Mouse (Mus musculus) heart, embryonic 13.5 days (tissue): ENCODE measurements around the gene Tmem121. TPM values are rescaled to one million over a fixed set of nuclear protein-coding genes. Genes with fewer than 3 reads are reported as not detected.

Source experiments
- ATAC-seq: fragments of 200-750 bp; cut with Nextera tagmentation; 2 replicates; pipeline ENCODE4 v1.8.0; 2017; ENCODE audit warnings: moderate TSS enrichment; ENCODE audit not compliant: insufficient number of reproducible peaks, low FRiP score, low TSS enrichment; ENCODE audit errors: extremely low read depth
- H3K27ac ChIP-seq: fragments of 300-500 bp; sonication (generic); replicated peaks from 2 replicates; pipeline ENCODE4 v1.5.1; 2015; ENCODE audit warnings: moderate library complexity, mild to moderate bottlenecking, inconsistent platforms
- H3K27me3 ChIP-seq: fragments of 300-500 bp; sonication (generic); replicated peaks from 2 replicates; pipeline ENCODE4 v1.6.1; 2015; ENCODE audit warnings: mild to moderate bottlenecking, inconsistent platforms
- H3K36me3 ChIP-seq: fragments of 300-500 bp; sonication (generic); 2 replicates; pipeline ENCODE4 v1.6.1; 2015; ENCODE audit warnings: mild to moderate bottlenecking, inconsistent platforms
- H3K4me1 ChIP-seq: fragments of 300-500 bp; sonication (generic); 2 replicates; pipeline ENCODE4 v1.6.1; 2015; ENCODE audit warnings: inconsistent platforms
- H3K4me2 ChIP-seq: fragments of 300-500 bp; sonication (generic); 2 replicates; pipeline ENCODE4 v1.6.1; 2015; ENCODE audit warnings: inconsistent platforms, mild to moderate bottlenecking, moderate library complexity
- H3K4me3 ChIP-seq: fragments of 300-500 bp; sonication (generic); 2 replicates; pipeline ENCODE4 v1.5.1; 2015; ENCODE audit warnings: moderate library complexity, mild to moderate bottlenecking, inconsistent platforms
- H3K9ac ChIP-seq: fragments of 300-500 bp; sonication (generic); 2 replicates; pipeline ENCODE4 v1.6.1; 2015; ENCODE audit warnings: inconsistent platforms, mild to moderate bottlenecking, moderate library complexity
- H3K9me3 ChIP-seq: fragments of 300-500 bp; sonication (generic); 2 replicates; pipeline ENCODE4 v1.6.1; 2016; ENCODE audit warnings: inconsistent platforms
- WGBS: fragments of 180-500 bp; shearing (Covaris S2); methylation state at CpG from one replicate; pipeline ENCODE4 v1.1.7; 2015; ENCODE audit warnings: mixed read lengths; 5-methylcytosine and 5-hydroxymethylcytosine counted together
- polyA plus RNA-seq: library from polyadenylated mRNA; unstranded; fragments of >200 nt; fragmentation: Nextera tagmentation; extraction: Ambion mirVana; gene quantifications from 2 replicates; pipeline ENCODE4 v1.2.1, GENCODE M21; 2015

Tmem121 gene
- polyA plus RNA-seq, 1 experiment from 2014 or later: 3.1 TPM

DNA sequence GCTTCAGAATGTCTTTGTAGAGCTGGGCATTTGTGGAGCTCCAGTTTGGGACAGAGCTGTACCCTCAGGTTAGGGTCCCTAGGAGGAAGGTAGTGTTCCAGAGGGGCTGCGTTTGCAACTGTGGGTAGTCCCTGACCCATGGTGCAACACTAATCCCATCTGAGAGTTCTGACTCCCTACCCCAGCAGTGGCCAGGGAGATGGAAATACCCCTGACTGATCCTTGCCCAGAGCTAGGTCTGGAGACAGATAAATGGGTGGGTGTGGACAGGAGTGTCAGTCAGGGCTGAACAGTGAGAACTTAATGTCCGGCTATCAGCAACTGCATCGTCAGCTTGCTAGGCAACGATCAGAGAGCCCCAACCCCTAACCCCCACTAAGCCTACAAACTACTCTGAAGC lies 35.1 kb upstream of the Tmem121 start:
- no peak overlapping the region for H3K4me2 ChIP-seq
- no peaks in the 10 kb centered on the region for H3K27me3 ChIP-seq
- H3K9me3 ChIP-seq: no peaks in the 10 kb centered on the region
- no peak overlapping the region for H3K9ac ChIP-seq
- 62% methylated on average over 4 of the region's 4 CpGs for WGBS
- H3K36me3 ChIP-seq: peaks cover 8% of the 10 kb centered on the region
- ATAC-seq: no peak
- no peak overlapping the region for H3K4me3 ChIP-seq
- no peak overlapping the region for H3K27ac ChIP-seq
- peaks cover 82% of the 10 kb centered on the region for H3K4me1 ChIP-seq

DNA sequence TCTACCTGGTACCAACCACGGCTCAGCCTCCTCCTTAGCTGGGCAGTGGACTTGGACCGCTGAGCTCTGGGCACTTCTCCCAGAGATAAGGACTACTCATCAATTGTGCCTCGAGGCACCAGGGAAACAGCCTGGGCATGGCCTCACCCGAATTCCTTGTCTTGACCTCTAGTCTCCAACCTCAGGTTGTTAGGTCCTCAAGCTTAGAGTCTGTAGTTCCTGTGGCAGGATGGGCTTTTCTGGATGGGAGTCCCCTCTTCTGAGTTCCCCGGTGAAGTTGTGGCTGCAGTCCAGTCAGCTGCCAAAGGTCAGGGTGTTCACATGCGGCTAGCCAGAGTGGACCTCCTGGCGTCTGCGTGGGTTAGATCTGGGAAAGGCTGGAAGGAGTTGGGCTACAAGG lies 34.7 kb upstream of the Tmem121 start:
- Histone ChIP-seq H3K4me1 (peaks cover 78% of the 10 kb centered on the region), H3K4me3 (peak overlapping the region; percentile 57), H3K9me3 (no peaks in the 10 kb centered on the region), H3K27me3 (no peaks in the 10 kb centered on the region), H3K27ac (no peak overlapping the region), H3K36me3 (peaks cover 3% of the 10 kb centered on the region), H3K4me2 (peak overlapping the region; percentile 84), H3K9ac (no peak overlapping the region)
- WGBS: 55% methylated on average over 8 of the region's 8 CpGs
- no peak for ATAC-seq

GRCm38 (mm10) chr12:113151661-113152271 lies 34.0 kb upstream of the Tmem121 start:
- no peak overlapping the region; the same call in 1 of the 2 replicates for H3K27ac ChIP-seq
- H3K9me3 ChIP-seq: no peaks in the 10 kb centered on the region
- H3K4me3 ChIP-seq: peak overlapping the region; percentile 57
- no peak for ATAC-seq
- no peaks in the 10 kb centered on the region for H3K36me3 ChIP-seq
- no peaks in the 10 kb centered on the region for H3K27me3 ChIP-seq
- peaks cover 74% of the 10 kb centered on the region for H3K4me1 ChIP-seq
- peak overlapping the region; percentile 82 for H3K9ac ChIP-seq
- under 1% methylated on average over 34 of the region's 36 CpGs for WGBS
- peak overlapping the region; percentile 84 for H3K4me2 ChIP-seq

- WGBS: 13% methylated on average over 19 of the region's 19 CpGs
- peak overlapping the region; percentile 82 for H3K9ac ChIP-seq
- H3K4me3 ChIP-seq: peak overlapping the region; percentile 57
- no peaks in the 10 kb centered on the region for H3K27me3 ChIP-seq
- no peaks in the 10 kb centered on the region for H3K36me3 ChIP-seq
- H3K27ac ChIP-seq: no peak overlapping the region
- peaks cover 74% of the 10 kb centered on the region for H3K4me1 ChIP-seq
- H3K9me3 ChIP-seq: no peaks in the 10 kb centered on the region
- peak overlapping the region; percentile 84 for H3K4me2 ChIP-seq
- no peak for ATAC-seq
Observed at GRCm38 (mm10) chr12:113152272-113152661, 33.5 kb upstream of the Tmem121 start.

DNA sequence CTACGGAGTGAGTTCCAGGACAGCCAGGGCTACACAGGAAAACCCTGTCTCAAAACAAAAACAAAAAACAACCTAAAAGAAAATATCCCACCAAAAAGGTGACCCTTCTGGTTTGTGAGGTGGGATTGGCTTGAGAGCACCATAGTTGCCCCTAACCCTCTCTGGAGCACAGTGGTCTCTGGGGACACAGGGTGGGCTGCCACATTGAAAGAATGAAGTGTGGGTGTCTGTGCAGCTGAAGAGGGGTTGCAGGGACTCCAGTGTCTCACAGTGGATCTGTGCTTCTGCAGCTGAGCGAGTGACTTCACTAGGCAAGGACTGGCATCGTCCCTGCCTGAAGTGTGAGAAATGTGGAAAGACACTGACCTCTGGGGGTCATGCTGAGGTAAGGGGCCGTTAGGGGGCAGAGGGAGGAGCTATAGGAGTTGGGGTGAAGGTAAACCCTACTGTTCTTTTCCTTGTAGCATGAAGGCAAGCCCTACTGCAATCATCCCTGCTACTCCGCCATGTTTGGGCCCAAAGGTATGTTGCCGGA lies 32.7 kb upstream of the Tmem121 start:
- Histone ChIP-seq H3K4me3 (peak overlapping the region; percentile 57), H3K4me1 (peaks cover 70% of the 10 kb centered on the region), H3K36me3 (peaks cover 4% of the 10 kb centered on the region), H3K27me3 (no peaks in the 10 kb centered on the region), H3K9me3 (no peaks in the 10 kb centered on the region), H3K4me2 (peak overlapping the region; percentile 84), H3K27ac (no peak overlapping the region), H3K9ac (peak overlapping the region; percentile 82)
- 72% methylated on average over 6 of the region's 6 CpGs for WGBS
- no peak for ATAC-seq

GRCm38 (mm10) chr12:113153971-113154370 lies 31.8 kb upstream of the Tmem121 start:
- Histone ChIP-seq H3K4me2 (no peak overlapping the region), H3K27ac (no peak overlapping the region), H3K27me3 (no peaks in the 10 kb centered on the region), H3K36me3 (peaks cover 6% of the 10 kb centered on the region), H3K4me1 (peaks cover 61% of the 10 kb centered on the region), H3K9me3 (no peaks in the 10 kb centered on the region), H3K9ac (no peak overlapping the region), H3K4me3 (no peak overlapping the region)
- ATAC-seq: no peak
- 91% methylated on average over 7 of the region's 7 CpGs for WGBS

- Histone ChIP-seq H3K4me2 (peak overlapping the region; percentile 87), H3K9me3 (no peaks in the 10 kb centered on the region), H3K4me3 (peak overlapping the region; percentile 72), H3K4me1 (peaks cover 55% of the 10 kb centered on the region), H3K36me3 (peaks cover 6% of the 10 kb centered on the region), H3K27ac (peak overlapping the region; percentile 88), H3K27me3 (no peaks in the 10 kb centered on the region), H3K9ac (peak overlapping the region; percentile 83)
- WGBS: 69% methylated on average over 6 of the region's 6 CpGs
- ATAC-seq: no peak
Observed at GRCm38 (mm10) chr12:113154747-113155075, 31.0 kb upstream of the Tmem121 start.

DNA sequence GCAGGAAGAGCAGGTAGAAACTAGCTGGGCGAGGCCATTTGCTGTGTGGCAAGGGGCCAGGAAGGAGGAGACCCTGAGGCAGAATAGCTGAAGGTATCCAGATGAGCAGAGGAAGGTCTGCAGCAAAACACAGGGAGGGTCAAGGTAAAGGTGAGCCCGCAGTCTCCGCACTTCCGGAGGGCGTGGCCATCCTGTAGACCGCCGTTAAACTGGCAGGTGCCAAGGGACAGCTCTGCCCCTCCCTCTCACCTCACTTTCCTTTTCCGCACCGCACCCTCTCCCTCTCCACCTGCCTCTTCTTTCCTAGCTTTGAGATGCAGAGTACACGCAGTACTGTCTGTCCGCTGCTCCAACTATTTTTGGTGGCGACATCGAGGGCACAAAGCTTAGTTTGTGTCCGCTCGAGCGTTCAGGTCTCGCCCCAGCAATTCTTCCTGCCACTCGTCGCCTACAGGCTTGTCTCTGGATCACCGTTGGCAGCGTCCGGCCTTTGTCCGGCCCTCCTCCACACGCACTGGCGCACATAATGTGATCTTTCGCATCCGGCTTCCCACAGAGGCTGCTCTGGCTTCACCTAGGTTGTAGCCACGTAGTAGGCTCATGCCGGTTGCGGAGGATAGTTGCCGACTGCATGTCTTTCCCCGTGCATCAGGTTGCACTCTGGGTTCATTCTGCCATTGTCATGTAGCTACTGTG lies 30.5 kb upstream of the Tmem121 start:
- no peak for ATAC-seq
- Histone ChIP-seq H3K9ac (peak overlapping the region; percentile 83), H3K27me3 (no peaks in the 10 kb centered on the region), H3K4me2 (peak overlapping the region; percentile 87), H3K9me3 (no peaks in the 10 kb centered on the region), H3K4me3 (peak overlapping the region; percentile 72), H3K27ac (peak overlapping the region; percentile 88), H3K36me3 (peaks cover 8% of the 10 kb centered on the region), H3K4me1 (peaks cover 52% of the 10 kb centered on the region)
- 5% methylated on average over 32 of the region's 32 CpGs for WGBS

DNA sequence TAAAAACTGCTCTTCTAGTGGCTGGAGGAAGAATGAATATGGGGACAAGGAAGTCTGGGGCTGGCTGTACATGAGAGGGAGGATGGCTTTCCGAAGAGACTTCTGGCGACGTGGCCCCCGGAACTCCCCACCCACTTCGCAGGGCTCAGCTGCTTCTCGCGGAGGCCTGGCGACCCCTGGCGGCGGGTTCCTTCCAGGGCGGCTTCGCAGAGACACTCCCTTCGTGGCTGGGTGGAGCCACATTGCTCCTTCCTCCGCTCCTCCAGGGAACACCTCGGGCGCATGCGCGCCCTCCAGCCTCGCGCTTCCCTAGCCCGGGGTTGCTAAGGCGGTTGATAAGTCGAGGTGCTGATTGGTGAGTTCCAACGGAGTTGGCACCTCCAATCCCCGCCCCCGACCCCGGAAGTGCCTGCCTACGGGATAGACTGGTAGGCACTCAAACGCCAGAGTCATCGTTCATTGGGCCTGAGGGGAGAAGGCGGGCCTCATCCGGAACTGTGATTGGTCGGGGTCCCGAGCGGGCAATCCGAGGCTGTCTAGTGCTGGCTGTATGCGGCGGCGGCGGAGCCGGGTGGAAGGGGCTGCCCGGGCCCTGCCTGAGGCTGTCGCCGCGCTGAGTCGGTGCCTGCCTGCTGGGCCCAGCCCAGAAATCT lies 29.7 kb upstream of the Tmem121 start, which contains the start of gene Tedc1:
Gene Tedc1 (plus strand): TSS at position 535 of the 653 bp plus-strand sequence.
- Histone ChIP-seq H3K4me3 (peak within 1 kb of the TSS; percentile 72), H3K27me3 (no peaks in the 10 kb centered on the region), H3K9me3 (no peaks in the 10 kb centered on the region), H3K36me3 (peaks cover 8% of the 10 kb centered on the region), H3K4me1 (peaks cover 44% of the 10 kb centered on the region), H3K27ac (peak within 1 kb of the TSS; percentile 88), H3K9ac (peak within 1 kb of the TSS; percentile 83), H3K4me2 (peak within 1 kb of the TSS; percentile 92)
- peak; percentile 94 for ATAC-seq
- WGBS: under 1% methylated on average over 46 of the region's 46 CpGs

DNA sequence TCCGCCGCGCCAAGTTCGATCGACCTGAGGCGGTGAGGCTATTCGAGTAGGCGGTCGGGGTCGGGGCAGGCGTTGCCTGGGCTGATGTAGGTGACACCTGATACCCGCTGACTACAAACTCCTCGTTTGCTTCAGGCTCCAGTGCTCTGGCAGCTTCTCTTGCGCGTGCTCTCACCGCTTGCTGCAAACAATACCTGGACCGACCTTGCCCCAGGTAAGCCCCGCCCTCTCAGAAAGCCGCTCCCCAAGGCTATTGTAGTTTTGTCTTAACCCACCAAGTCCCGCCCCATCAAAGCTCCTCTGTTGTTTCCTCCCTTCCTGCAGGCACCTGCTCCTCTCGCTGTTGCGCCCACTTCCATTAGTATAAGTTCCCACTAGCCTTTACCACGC lies 29.2 kb upstream of the Tmem121 start:
- Histone ChIP-seq H3K9ac (peak overlapping the region; percentile 81), H3K4me3 (peak overlapping the region; percentile 72), H3K27me3 (no peaks in the 10 kb centered on the region), H3K36me3 (peaks cover 13% of the 10 kb centered on the region), H3K27ac (peak overlapping the region; percentile 33; the same call in 1 of the 2 replicates), H3K9me3 (no peaks in the 10 kb centered on the region), H3K4me2 (peak overlapping the region; percentile 92), H3K4me1 (peaks cover 39% of the 10 kb centered on the region)
- under 1% methylated on average over 23 of the region's 23 CpGs for WGBS
- ATAC-seq: no peak; the same call in 1 of the 2 replicates

GRCm38 (mm10) chr12:113157002-113157401 lies 28.7 kb upstream of the Tmem121 start:
- Histone ChIP-seq H3K9me3 (no peaks in the 10 kb centered on the region), H3K9ac (peak overlapping the region; percentile 81), H3K27me3 (no peaks in the 10 kb centered on the region), H3K4me2 (peak overlapping the region; percentile 92), H3K27ac (0 out of 2 replicates have a peak overlapping the region, but pooled peaks have one; percentile 33), H3K36me3 (peaks cover 18% of the 10 kb centered on the region), H3K4me1 (peaks cover 37% of the 10 kb centered on the region), H3K4me3 (peak overlapping the region; percentile 72)
- 36% methylated on average over 8 of the region's 8 CpGs for WGBS
- no peak for ATAC-seq
